Mouse (Mus musculus): ENCODE results near the gene Slc7a8.

DNA sequence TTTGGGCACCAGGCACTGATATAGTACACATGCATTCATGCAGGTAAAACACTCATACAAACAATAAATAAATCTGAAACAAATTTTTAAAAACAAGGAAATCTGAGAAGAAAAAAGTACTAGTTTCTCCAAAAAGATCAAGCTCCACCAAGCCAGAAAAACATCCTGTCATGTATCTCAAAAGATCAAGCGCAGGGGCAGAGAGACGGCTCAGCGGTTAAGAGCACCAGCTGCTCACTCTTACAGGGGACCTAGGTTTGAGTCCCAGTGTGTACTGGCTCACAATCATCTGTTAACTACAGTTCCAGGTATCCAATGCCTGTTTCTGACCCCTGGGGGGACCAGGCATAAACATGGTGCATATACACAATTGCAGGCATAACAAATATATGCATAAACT lies 99.3 kb downstream of the Slc7a8 start:
- TF ChIP-seq TAL1 (IDR thresholded peaks at IDR 0.05; ENCODE audit: low read length) (no peak), GATA1 (IDR thresholded peaks at IDR 0.05; ENCODE audit: low read length) (no peak)

Measured in erythroblast, embryonic 14.5 days (primary cell).